Mouse (Mus musculus): Measurements from ENCODE around the gene Lrrc23.

- TF ChIP-seq EP300 (IDR thresholded peaks at IDR 0.05; ENCODE audit: low read depth): no peak
- TF ChIP-seq CTCF (IDR thresholded peaks at IDR 0.05; ENCODE audit: low read depth): no peak
Observed at GRCm38 (mm10) chr6:124806446-124807140, 27.1 kb upstream of the Lrrc23 start.

Data from liver, embryonic 14.5 days (tissue).